Mouse (Mus musculus): ENCODE measurements at regions not wholly inside any gene's neighbourhood (a gene's known extent, or its start where the extent isn't known, plus 50 kb on each side); places are given as distances from the start of the nearest gene placed in this dataset.
A peak's percentile ranks its signal among the peaks of the same experiment; 100 is the strongest.

- DNase-seq = peak in 1 of 2 experiments; percentile 24
Observed at GRCm38 (mm10) chr1:83727215-83727614, 319.2 kb upstream of the Sphkap start.

- no peak for DNase-seq
Observed at GRCm38 (mm10) chr1:83723096-83723495, 315.1 kb upstream of the Sphkap start.

GRCm38 (mm10) chr1:83720166-83720565 is 312.2 kb upstream of the Sphkap start:
- DNase-seq = no peak

GRCm38 (mm10) chr1:83717056-83717455 is 309.1 kb upstream of the Sphkap start:
- peak; percentile 37 to 62 for DNase-seq

GRCm38 (mm10) chr1:83701696-83702404 is 293.9 kb upstream of the Sphkap start:
- no peak for DNase-seq

GRCm38 (mm10) chr1:83697422-83697821 is 289.4 kb upstream of the Sphkap start:
- DNase-seq = no peak

- no peak for DNase-seq
Observed at GRCm38 (mm10) chr1:83685221-83685620, 277.2 kb upstream of the Sphkap start.

- no peak for DNase-seq
Observed at GRCm38 (mm10) chr1:83665326-83665725, 257.3 kb upstream of the Sphkap start.

GRCm38 (mm10) chr1:83661808-83662802 is 254.1 kb upstream of the Sphkap start:
- DNase-seq = no peak

- no peak for DNase-seq
Observed at GRCm38 (mm10) chr1:83653661-83654060, 245.7 kb upstream of the Sphkap start.

- DNase-seq = no peak
Observed at GRCm38 (mm10) chr1:83645606-83646005, 237.6 kb upstream of the Sphkap start.

- DNase-seq = no peak
Observed at GRCm38 (mm10) chr1:83642656-83643055, 234.7 kb upstream of the Sphkap start.

- no peak for DNase-seq
Observed at GRCm38 (mm10) chr1:83636051-83636450, 228.1 kb upstream of the Sphkap start.

GRCm38 (mm10) chr1:83631798-83632197 is 223.8 kb upstream of the Sphkap start:
- no peak for DNase-seq

- DNase-seq = no peak
Observed at GRCm38 (mm10) chr1:83631394-83631793, 223.4 kb upstream of the Sphkap start.

GRCm38 (mm10) chr1:83587258-83587657 is 179.3 kb upstream of the Sphkap start:
- no peak for DNase-seq

GRCm38 (mm10) chr1:83583041-83583440 is 175.0 kb upstream of the Sphkap start:
- DNase-seq = no peak

GRCm38 (mm10) chr1:83569991-83570390 is 162.0 kb upstream of the Sphkap start:
- DNase-seq = no peak

GRCm38 (mm10) chr1:83568746-83569145 is 160.7 kb upstream of the Sphkap start:
- no peak for DNase-seq

- DNase-seq = no peak
Observed at GRCm38 (mm10) chr1:83551617-83552016, 143.6 kb upstream of the Sphkap start.

- DNase-seq = no peak
Observed at GRCm38 (mm10) chr1:83535461-83535860, 127.5 kb upstream of the Sphkap start.

GRCm38 (mm10) chr1:83527803-83528202 is 119.8 kb upstream of the Sphkap start:
- no peak for DNase-seq

GRCm38 (mm10) chr1:83509356-83509755 is 101.4 kb upstream of the Sphkap start:
- DNase-seq = no peak

- no peak for DNase-seq
Observed at GRCm38 (mm10) chr1:83505386-83505785, 97.4 kb upstream of the Sphkap start.

Data from kidney, postnatal 36 days (tissue).